Mouse (Mus musculus): ENCODE measurements at regions not wholly inside any gene's neighbourhood (a gene's known extent, or its start where the extent isn't known, plus 50 kb on each side); places are given as distances from the start of the nearest gene placed in this dataset.

GRCm38 (mm10) chr1:111699030-111699732 lies 165.5 kb downstream of the Dsel start:
- no peak for TF ChIP-seq CTCF (IDR thresholded peaks at IDR 0.05; ENCODE audit: low read depth, low read length)
- TF ChIP-seq TAL1 (conservative IDR thresholded peaks at IDR 0.05; ENCODE audit: low read depth, low read length): no peak
- TF ChIP-seq GATA1 (IDR thresholded peaks at IDR 0.05; ENCODE audit: borderline replicate concordance, low read length): no peak
- no peak for TF ChIP-seq GATA2 (IDR thresholded peaks at IDR 0.05; ENCODE audit: borderline replicate concordance, low read depth, low read length)
- TF ChIP-seq POLR2AphosphoS5 (IDR thresholded peaks at IDR 0.05; ENCODE audit: insufficient replicate concordance, low read depth, low read length): no peak
- H3K27me3 ChIP-seq (ENCODE audit: insufficient read depth, low read length): no peaks in the 10 kb centered on the region
- peaks cover 5% of the 10 kb centered on the region; the same call in 1 of the 2 replicates for H3K9me3 ChIP-seq (replicated peaks)
- no peaks in the 10 kb centered on the region for H3K4me1 ChIP-seq (ENCODE audit: insufficient read depth, low read depth, low read length)
- no peak for DNase-seq (ENCODE audit: low spot score)
- H3K4me3 ChIP-seq (ENCODE audit: low read depth, low read length): no peak overlapping the region
- no peaks in the 10 kb centered on the region for H3K36me3 ChIP-seq (replicated peaks)
- no peak for ATAC-seq (ENCODE audit: extremely low read depth, insufficient number of reproducible peaks, low FRiP score, poor library complexity, severe bottlenecking)

GRCm38 (mm10) chr1:111660950-111661349 lies 203.8 kb downstream of the Dsel start:
- H3K4me3 ChIP-seq (ENCODE audit: low read depth, low read length): no peak overlapping the region
- no peaks in the 10 kb centered on the region for H3K36me3 ChIP-seq (replicated peaks)
- no peaks in the 10 kb centered on the region for H3K4me1 ChIP-seq (ENCODE audit: insufficient read depth, low read depth, low read length)
- no peak for TF ChIP-seq POLR2AphosphoS5 (IDR thresholded peaks at IDR 0.05; ENCODE audit: insufficient replicate concordance, low read depth, low read length)
- no peak for TF ChIP-seq CTCF (IDR thresholded peaks at IDR 0.05; ENCODE audit: low read depth, low read length)
- TF ChIP-seq GATA2 (IDR thresholded peaks at IDR 0.05; ENCODE audit: borderline replicate concordance, low read depth, low read length): no peak
- TF ChIP-seq GATA1 (IDR thresholded peaks at IDR 0.05; ENCODE audit: borderline replicate concordance, low read length): no peak
- TF ChIP-seq TAL1 (conservative IDR thresholded peaks at IDR 0.05; ENCODE audit: low read depth, low read length): no peak
- DNase-seq (ENCODE audit: low spot score) (no peak), ATAC-seq (ENCODE audit: extremely low read depth, insufficient number of reproducible peaks, low FRiP score, poor library complexity, severe bottlenecking) (no peak)
- no peaks in the 10 kb centered on the region for H3K27me3 ChIP-seq (ENCODE audit: insufficient read depth, low read length)
- H3K9me3 ChIP-seq (replicated peaks): no peaks in the 10 kb centered on the region

DNA sequence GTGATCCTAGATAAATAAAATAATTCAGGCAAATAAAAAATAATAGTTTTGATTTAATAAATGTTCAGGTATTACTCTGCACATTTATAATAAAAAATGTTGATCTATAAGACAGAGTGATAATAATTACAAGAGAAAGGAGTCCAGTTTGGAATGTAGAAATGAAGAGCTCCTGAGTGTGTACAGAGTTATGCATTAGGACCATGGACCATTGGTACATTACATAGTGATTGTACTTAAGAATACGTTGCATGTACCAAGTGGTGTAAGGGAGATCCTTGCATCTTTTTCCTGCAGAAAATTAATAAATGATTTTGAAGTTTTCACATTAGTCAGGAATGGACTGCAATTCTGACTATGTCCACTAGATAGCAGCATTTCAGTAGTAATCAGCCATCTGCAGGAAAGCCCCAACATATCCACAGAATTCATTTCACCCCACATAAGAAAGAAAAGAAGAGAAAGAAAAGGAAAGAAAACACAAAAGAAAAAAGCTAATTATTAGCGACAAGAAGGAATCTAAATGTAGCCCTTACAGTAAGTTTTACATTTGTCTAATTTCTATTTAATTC lies 204.5 kb downstream of the Dsel start:
- ATAC-seq (ENCODE audit: extremely low read depth, insufficient number of reproducible peaks, low FRiP score, poor library complexity, severe bottlenecking) (no peak), DNase-seq (ENCODE audit: low spot score) (no peak)
- Histone ChIP-seq H3K4me3 (ENCODE audit: low read depth, low read length) (no peak overlapping the region), H3K27me3 (ENCODE audit: insufficient read depth, low read length) (no peaks in the 10 kb centered on the region), H3K36me3 (replicated peaks) (no peaks in the 10 kb centered on the region), H3K9me3 (replicated peaks) (peaks cover 2% of the 10 kb centered on the region; the same call in 1 of the 2 replicates), H3K4me1 (ENCODE audit: insufficient read depth, low read depth, low read length) (no peaks in the 10 kb centered on the region)
- TF ChIP-seq TAL1 (conservative IDR thresholded peaks at IDR 0.05; ENCODE audit: low read depth, low read length): no peak
- TF ChIP-seq GATA2 (IDR thresholded peaks at IDR 0.05; ENCODE audit: borderline replicate concordance, low read depth, low read length): no peak
- 0 out of 2 replicates have a peak, but pooled peaks have one; percentile 15 for TF ChIP-seq CTCF (IDR thresholded peaks at IDR 0.05; ENCODE audit: low read depth, low read length)
- TF ChIP-seq POLR2AphosphoS5 (IDR thresholded peaks at IDR 0.05; ENCODE audit: insufficient replicate concordance, low read depth, low read length): no peak

DNA sequence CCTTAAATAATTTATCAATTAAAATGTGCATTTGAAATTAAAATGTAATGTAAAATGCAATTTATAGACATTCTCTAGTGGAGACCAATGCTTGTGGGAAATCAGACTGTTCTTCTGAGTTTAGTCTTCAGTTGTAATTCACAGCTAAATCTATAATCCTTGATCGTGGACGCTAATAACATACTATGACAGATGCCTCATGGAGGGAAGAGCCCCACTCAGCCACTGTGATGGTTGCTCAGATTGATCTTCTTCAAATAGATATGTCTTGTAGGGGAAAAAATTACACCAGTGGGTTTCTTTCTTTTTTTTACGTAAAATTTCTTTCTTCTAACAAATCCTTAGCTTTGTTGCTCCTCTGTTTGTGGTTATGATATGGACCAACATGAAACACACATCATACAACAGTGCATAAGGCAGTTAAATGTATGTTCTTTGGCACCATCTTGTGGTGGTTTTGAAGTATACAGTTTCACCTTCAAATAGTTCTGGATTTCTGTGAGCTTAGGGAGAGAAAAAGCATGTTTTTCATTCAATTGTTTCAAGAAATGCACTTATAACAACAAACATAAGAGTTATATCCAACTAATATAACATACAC lies 230.8 kb downstream of the Dsel start:
- H3K36me3 ChIP-seq (replicated peaks): no peaks in the 10 kb centered on the region
- H3K27me3 ChIP-seq (ENCODE audit: insufficient read depth, low read length): no peaks in the 10 kb centered on the region
- no peak for DNase-seq (ENCODE audit: low spot score)
- no peaks in the 10 kb centered on the region for H3K4me1 ChIP-seq (ENCODE audit: insufficient read depth, low read depth, low read length)
- 0 out of 2 replicates have a peak, but pooled peaks cover 2% of the 10 kb centered on the region for H3K9me3 ChIP-seq (replicated peaks)
- no peak for TF ChIP-seq CTCF (IDR thresholded peaks at IDR 0.05; ENCODE audit: low read depth, low read length)
- TF ChIP-seq POLR2AphosphoS5 (IDR thresholded peaks at IDR 0.05; ENCODE audit: insufficient replicate concordance, low read depth, low read length): no peak
- TF ChIP-seq TAL1 (conservative IDR thresholded peaks at IDR 0.05; ENCODE audit: low read depth, low read length): no peak
- TF ChIP-seq GATA1 (IDR thresholded peaks at IDR 0.05; ENCODE audit: borderline replicate concordance, low read length): no peak
- no peak for TF ChIP-seq GATA2 (IDR thresholded peaks at IDR 0.05; ENCODE audit: borderline replicate concordance, low read depth, low read length)
- H3K4me3 ChIP-seq (ENCODE audit: low read depth, low read length): no peak overlapping the region
- no peak for ATAC-seq (ENCODE audit: extremely low read depth, insufficient number of reproducible peaks, low FRiP score, poor library complexity, severe bottlenecking)

Measured in G1E (cell line).